Mouse (Mus musculus): Measurements from ENCODE around the gene Gm21904. TPM values are rescaled to one million over a fixed set of nuclear protein-coding genes. Genes with fewer than 3 reads are reported as not detected.
"Not testable (repeated sequence)": the region's sequence is repeated elsewhere in the genome, so short reads cannot be mapped to it uniquely, and the experiment has no call there.

Gene Gm21904
- not detected in 2 replicates for polyA plus RNA-seq (2015; fragmentation: Nextera tagmentation; extraction: Ambion mirVana)

DNA sequence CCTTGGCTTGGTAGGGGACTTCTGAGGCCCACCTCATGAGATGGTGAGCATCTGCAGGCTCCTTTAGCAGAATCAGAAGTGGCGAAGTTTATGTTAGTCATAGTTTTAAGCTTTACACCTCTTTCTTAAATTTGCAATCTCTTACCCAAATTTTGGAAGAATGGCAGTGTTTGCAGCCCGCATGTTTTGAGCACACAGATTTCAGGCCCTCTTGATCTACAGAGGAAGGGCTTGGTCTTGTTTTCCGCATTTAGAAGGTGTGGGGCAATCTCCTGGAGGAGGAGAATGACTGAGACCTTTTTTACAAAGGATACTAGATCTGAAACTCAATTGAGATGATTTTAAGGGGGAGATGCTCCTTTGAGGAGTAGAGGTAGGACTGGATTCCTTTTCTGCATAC lies at the start of gene Gm21904:
Gm21904 (minus strand) TSS at position 101 of the 400 bp plus-strand sequence.
- not testable (repeated sequence) for H3K4me1 ChIP-seq (ENCODE audit: control insufficient read depth, insufficient read depth, low read length); H3K4me2 ChIP-seq (ENCODE audit: low read depth, low read length); H3K9me3 ChIP-seq (replicated peaks; ENCODE audit: control insufficient read depth, low read length); H3K27ac ChIP-seq (ENCODE audit: low read length); H3K4me3 ChIP-seq (ENCODE audit: low read length); H3K27me3 ChIP-seq (ENCODE audit: control insufficient read depth, insufficient read depth, low read length); H3K9ac ChIP-seq (ENCODE audit: low read length); ATAC-seq (replicated peaks; ENCODE audit: extremely low read depth, insufficient read depth, low FRiP score); H3K36me3 ChIP-seq (ENCODE audit: control insufficient read depth, insufficient read depth)
- WGBS: no CpG with 5 or more reads among the region's 3 CpGs

DNA sequence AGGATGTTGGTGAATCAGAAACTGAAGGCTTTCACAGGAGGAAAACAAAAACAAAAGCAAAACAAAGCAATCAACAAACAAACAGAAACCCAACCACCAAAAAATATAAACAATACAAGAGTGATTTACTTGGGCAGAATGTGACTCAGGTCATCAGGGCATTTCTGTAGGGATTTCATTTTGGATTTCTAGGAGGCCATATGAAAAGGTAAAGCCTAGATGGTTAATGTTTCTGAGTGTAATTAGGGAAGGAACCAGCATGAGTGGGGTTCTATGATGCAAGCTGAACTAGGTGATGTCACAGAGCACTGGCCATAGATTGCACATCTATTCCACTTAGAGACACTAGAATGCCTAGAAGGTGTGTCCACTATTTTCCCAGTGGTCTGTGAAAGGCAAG lies 28.4 kb upstream of the Gm21904 start, which contains the start of the genes Gm20772 and Gm20831:
Gm20772 (plus strand) TSS at position 301 of the 400 bp plus-strand sequence.
Gm20831 (plus strand) TSS at position 301 of the 400 bp plus-strand sequence.
- not testable (repeated sequence) for H3K27ac ChIP-seq (ENCODE audit: low read length); H3K9ac ChIP-seq (ENCODE audit: low read length); ATAC-seq (replicated peaks; ENCODE audit: extremely low read depth, insufficient read depth, low FRiP score)

More for the DNA sequence above, 28.4 kb upstream of the Gm21904 start, which contains the start of the genes Gm20772 and Gm20831:
- not testable (repeated sequence) for H3K4me3 ChIP-seq (ENCODE audit: low read length); H3K36me3 ChIP-seq (ENCODE audit: control insufficient read depth, insufficient read depth); H3K4me2 ChIP-seq (ENCODE audit: low read depth, low read length); H3K4me1 ChIP-seq (ENCODE audit: control insufficient read depth, insufficient read depth, low read length); H3K27me3 ChIP-seq (ENCODE audit: control insufficient read depth, insufficient read depth, low read length); H3K9me3 ChIP-seq (replicated peaks; ENCODE audit: control insufficient read depth, low read length)

Other genes starting within 250 kb of the Gm21904 start
- not detected in 2 replicates for gene Gm20772, start 28.5 kb upstream of the Gm21904 start, polyA plus RNA-seq (2015; fragmentation: Nextera tagmentation; extraction: Ambion mirVana)
- gene Gm20831, start 28.5 kb upstream of the Gm21904 start, polyA plus RNA-seq (2015; fragmentation: Nextera tagmentation; extraction: Ambion mirVana): not detected in 2 replicates
- not detected in 2 replicates for gene Srsy, start 91.1 kb upstream of the Gm21904 start, polyA plus RNA-seq (2015; fragmentation: Nextera tagmentation; extraction: Ambion mirVana)
- not detected in 2 replicates for gene Gm21764, start 215.5 kb upstream of the Gm21904 start, polyA plus RNA-seq (2015; fragmentation: Nextera tagmentation; extraction: Ambion mirVana)
- gene Ssty1, start 242.8 kb upstream of the Gm21904 start, polyA plus RNA-seq (2015; fragmentation: Nextera tagmentation; extraction: Ambion mirVana): not detected in 2 replicates

Measured in heart, embryonic 16.5 days (tissue).